Mouse (Mus musculus) embryonic facial prominence, embryonic 14.5 days (tissue): ENCODE measurements at regions not wholly inside any gene's neighbourhood (a gene's known extent, or its start where the extent isn't known, plus 50 kb on each side); places are given as distances from the start of the nearest gene placed in this dataset.

Experiments
- ATAC-seq: fragments of 200-750 bp; cut with Nextera tagmentation; 2 replicates; pipeline ENCODE4 v1.8.0; 2017; ENCODE audit warnings: low read depth, moderate number of reproducible peaks, moderate TSS enrichment
- DNase-seq: peaks from one replicate; pipeline ENCODE4 v3.0.0-alpha.2; 2015; ENCODE audit warnings: low spot score
- H3K27ac ChIP-seq: fragments of 300-500 bp; sonication (generic); replicated peaks from 2 replicates; pipeline ENCODE4 v1.5.1; 2014; ENCODE audit warnings: low read depth, mild to moderate bottlenecking, low read length, moderate library complexity
- H3K27me3 ChIP-seq: fragments of 300-500 bp; sonication (generic); replicated peaks from 2 replicates; pipeline ENCODE4 v1.6.1; 2014; ENCODE audit warnings: low read length; ENCODE audit not compliant: control insufficient read depth, insufficient read depth
- H3K36me3 ChIP-seq: fragments of 300-500 bp; sonication (generic); 2 replicates; pipeline ENCODE4 v1.6.1; 2014; ENCODE audit warnings: low read length, mixed read lengths; ENCODE audit not compliant: control insufficient read depth, insufficient read depth
- H3K4me1 ChIP-seq: fragments of 300-500 bp; sonication (generic); 2 replicates; pipeline ENCODE4 v1.6.1; 2014; ENCODE audit warnings: antibody characterized with exemption, low read length; ENCODE audit not compliant: control insufficient read depth, insufficient read depth
- H3K4me2 ChIP-seq: fragments of 300-500 bp; sonication (generic); 2 replicates; pipeline ENCODE4 v1.6.1; 2014; ENCODE audit warnings: low read depth, mild to moderate bottlenecking, low read length, moderate library complexity, mixed read lengths
- H3K4me3 ChIP-seq: fragments of 300-500 bp; sonication (generic); 2 replicates; pipeline ENCODE4 v1.5.1; 2014; ENCODE audit warnings: low read depth, mild to moderate bottlenecking, low read length
- H3K9ac ChIP-seq: fragments of 300-500 bp; sonication (generic); 2 replicates; pipeline ENCODE4 v1.6.1; 2014; ENCODE audit warnings: low read depth, mild to moderate bottlenecking, low read length, moderate library complexity, mixed read lengths
- H3K9me3 ChIP-seq: fragments of 300-500 bp; sonication (generic); 2 replicates; pipeline ENCODE4 v1.6.1; 2016; ENCODE audit warnings: low read length; ENCODE audit not compliant: control insufficient read depth
- WGBS: fragments of 180-500 bp; shearing (Covaris S2); extraction: QIAGEN DNeasy Blood & Tissue Kit; methylation state at CpG from one replicate; pipeline ENCODE4 v1.1.7; 2014; 5-methylcytosine and 5-hydroxymethylcytosine counted together

DNA sequence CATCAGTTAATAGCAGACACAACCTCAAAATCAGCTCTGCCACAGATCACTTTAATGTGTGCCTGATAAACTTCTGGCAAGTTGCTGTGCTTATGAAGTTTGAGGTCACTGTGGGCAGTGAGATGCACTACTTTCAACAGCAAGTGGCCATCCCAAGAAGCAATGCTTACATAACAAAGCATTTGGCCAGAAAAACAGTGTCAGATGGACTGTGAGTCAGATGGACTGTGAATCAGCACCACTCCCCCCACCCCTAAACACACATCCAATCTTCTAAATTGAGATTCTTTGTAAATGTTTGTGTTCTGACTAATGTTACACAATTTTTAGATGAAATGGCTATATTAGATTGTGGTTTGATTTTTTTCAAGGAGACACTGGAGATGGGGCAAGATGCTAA is 550.7 kb downstream of the Nxph1 start:
- Histone ChIP-seq H3K4me1 (no peaks in the 10 kb centered on the region), H3K9ac (no peak overlapping the region), H3K36me3 (no peaks in the 10 kb centered on the region), H3K9me3 (no peaks in the 10 kb centered on the region), H3K27ac (no peak overlapping the region), H3K4me3 (no peak overlapping the region), H3K27me3 (no peaks in the 10 kb centered on the region), H3K4me2 (no peak overlapping the region)
- ATAC-seq (no peak), DNase-seq (peak; percentile 3)

DNA sequence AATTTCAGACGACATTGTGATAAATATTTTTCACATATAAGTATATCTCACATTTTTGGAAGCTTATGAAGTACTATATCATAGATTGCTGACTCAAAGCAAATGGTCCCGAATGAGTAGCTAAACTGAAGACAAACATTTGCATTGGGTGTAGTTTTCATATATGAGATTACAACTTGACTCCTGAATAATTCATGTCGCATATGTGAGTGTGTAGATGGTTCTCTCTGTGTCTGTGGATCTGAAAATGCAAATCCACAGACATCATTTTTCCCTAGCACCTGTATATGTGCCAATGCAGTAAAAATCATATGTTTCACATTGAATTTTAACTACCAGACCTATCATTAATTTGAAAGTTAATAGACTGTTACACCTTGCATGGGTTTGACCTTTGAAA is 586.2 kb downstream of the Nxph1 start:
- ATAC-seq (no peak), DNase-seq (no peak)
- H3K9ac ChIP-seq, result no peak overlapping the region
- H3K4me3 ChIP-seq, result no peak overlapping the region
- H3K27ac ChIP-seq, result no peak overlapping the region
- no peaks in the 10 kb centered on the region for H3K9me3 ChIP-seq
- no peaks in the 10 kb centered on the region for H3K4me1 ChIP-seq
- H3K27me3 ChIP-seq, result no peaks in the 10 kb centered on the region
- H3K4me2 ChIP-seq, result no peak overlapping the region
- 69% methylated on average over 3 of the region's 3 CpGs for WGBS
- H3K36me3 ChIP-seq, result no peaks in the 10 kb centered on the region

DNA sequence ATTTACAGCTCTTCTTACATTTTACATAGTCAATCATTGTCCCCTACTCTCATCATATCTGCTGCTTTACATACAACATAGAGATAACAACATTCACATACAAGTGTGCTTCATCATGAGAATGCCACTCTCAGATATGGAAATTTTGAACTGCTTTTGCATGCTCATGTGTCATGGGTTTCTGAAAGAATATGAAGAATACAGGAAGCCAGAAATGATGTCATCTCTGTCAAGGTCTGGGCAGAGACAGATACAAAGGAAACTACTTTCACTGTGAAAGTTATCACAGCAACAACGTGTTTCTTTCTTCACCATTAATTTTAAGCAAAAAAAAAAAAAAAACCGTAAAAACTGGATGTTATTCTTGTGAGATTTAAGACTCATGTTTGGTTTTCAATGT is 590.5 kb downstream of the Nxph1 start:
- H3K27me3 ChIP-seq, result no peaks in the 10 kb centered on the region
- H3K9me3 ChIP-seq, result no peaks in the 10 kb centered on the region

DNA sequence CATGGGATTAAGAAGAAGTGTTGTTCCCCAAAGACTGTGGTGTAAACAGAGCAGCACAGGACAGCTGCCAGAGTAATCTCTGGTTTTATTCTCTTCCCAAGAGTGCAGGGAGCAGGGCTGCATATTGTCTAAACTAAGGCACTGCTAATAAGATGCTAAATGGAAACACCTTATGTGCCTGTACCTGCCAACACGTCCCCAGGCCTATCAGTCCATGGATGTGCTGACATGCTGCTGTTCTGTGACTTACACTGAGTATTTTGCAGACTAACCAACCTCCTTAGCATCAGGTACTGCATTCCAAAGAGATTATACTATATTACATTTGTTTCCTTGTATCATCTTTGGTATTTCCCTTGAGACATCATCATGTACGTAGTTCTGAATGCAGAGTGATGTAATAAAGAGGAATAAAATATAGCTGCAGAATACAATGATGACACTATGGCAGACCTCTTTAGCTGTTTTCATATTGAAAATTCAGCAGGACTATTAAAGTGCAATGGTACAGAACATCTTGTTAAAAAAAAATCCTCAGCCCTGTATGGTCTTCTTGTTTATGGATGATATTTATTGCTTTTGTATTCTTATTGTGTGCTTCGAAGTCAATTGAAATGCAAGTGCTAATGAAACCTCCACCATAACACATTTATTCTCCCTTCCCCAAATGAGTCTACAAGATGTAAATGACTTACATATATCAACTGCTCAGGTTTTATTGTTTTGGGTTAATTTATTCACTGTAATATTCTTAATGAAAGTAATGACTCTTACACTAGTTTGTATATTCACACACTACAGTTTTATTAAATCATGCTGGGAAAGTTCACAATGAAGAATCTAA is 602.1 kb downstream of the Nxph1 start:
- WGBS, result 60% methylated on average over 3 of the region's 3 CpGs
- no peak for ATAC-seq
- DNase-seq, result no peak
- no peaks in the 10 kb centered on the region for H3K27me3 ChIP-seq
- no peak overlapping the region for H3K4me3 ChIP-seq
- no peak overlapping the region for H3K27ac ChIP-seq
- no peak overlapping the region for H3K4me2 ChIP-seq
- no peaks in the 10 kb centered on the region for H3K36me3 ChIP-seq
- H3K9me3 ChIP-seq, result no peaks in the 10 kb centered on the region
- no peaks in the 10 kb centered on the region for H3K4me1 ChIP-seq
- no peak overlapping the region for H3K9ac ChIP-seq

More for the DNA sequence above, 590.5 kb downstream of the Nxph1 start:
- no peak overlapping the region for H3K27ac ChIP-seq
- H3K4me3 ChIP-seq, result no peak overlapping the region
- DNase-seq, result no peak
- H3K4me1 ChIP-seq, result no peaks in the 10 kb centered on the region
- WGBS, result 67% methylated on average over 2 of the region's 2 CpGs
- no peak for ATAC-seq
- no peaks in the 10 kb centered on the region for H3K36me3 ChIP-seq
- H3K9ac ChIP-seq, result no peak overlapping the region
- no peak overlapping the region for H3K4me2 ChIP-seq

DNA sequence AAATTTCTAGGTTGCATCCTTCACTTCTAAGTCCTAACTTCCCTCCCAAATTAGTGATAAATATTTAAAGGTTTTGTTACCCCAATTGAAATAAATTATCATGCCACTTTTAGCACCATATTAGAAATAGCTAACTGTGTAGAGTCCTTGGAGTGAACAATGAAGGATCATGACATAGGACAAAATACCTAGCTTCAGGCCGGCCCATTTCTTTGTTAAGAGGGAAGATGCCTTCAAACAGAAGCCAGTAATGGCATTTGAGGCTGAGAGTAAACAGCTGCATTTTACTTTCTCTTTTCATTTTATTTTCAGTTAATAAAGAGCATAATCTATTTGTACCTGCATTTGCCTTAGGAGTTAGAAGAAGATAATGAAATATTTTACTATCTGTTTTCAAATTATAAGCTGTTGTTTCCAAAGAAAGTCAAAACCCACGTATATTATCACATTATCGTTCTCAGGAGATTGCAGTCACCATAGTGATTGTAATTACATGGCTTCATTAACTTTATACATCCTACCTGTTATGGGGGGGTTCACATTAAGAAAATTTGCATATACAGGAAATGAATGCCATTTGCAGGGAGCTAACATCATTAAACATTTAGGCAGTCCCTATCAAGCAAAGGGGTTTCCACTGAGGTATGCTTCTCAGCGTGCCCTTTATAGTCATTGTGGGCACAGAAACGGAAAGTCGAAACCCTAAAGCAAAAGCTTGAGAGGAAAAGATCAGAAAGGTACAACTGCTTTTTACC is 615.2 kb downstream of the Nxph1 start:
- ATAC-seq (no peak), DNase-seq (no peak)
- Histone ChIP-seq H3K4me3 (no peak overlapping the region), H3K9ac (no peak overlapping the region), H3K4me1 (no peaks in the 10 kb centered on the region), H3K36me3 (no peaks in the 10 kb centered on the region), H3K27me3 (no peaks in the 10 kb centered on the region), H3K9me3 (no peaks in the 10 kb centered on the region), H3K4me2 (no peak overlapping the region), H3K27ac (no peak overlapping the region)
- WGBS, result 82% methylated on average over 6 of the region's 6 CpGs

DNA sequence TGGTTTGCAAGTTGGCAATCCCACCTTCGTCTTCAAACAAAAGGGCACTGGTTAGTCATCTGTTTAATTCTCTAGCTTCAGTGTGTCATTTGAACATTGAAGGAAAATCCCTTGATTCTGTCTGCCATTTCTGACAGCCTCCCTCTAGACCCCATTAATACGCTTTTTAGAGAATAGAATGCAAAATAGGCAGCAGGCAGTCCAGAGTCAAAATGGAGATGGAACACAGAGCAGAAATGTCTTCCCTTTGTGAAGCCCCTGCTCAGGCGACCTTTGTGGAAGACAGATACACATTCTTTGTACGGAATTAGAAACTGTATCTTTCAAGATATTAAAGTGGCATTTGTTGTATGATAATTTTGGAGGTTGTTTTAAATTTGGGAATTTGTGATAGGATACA is 623.6 kb downstream of the Nxph1 start:
- WGBS, result 73% methylated on average over 4 of the region's 4 CpGs
- DNase-seq (no peak), ATAC-seq (no peak)
- Histone ChIP-seq H3K27ac (no peak overlapping the region), H3K4me2 (no peak overlapping the region), H3K4me3 (no peak overlapping the region), H3K4me1 (no peaks in the 10 kb centered on the region), H3K36me3 (no peaks in the 10 kb centered on the region), H3K9me3 (no peaks in the 10 kb centered on the region), H3K27me3 (no peaks in the 10 kb centered on the region), H3K9ac (no peak overlapping the region)

DNA sequence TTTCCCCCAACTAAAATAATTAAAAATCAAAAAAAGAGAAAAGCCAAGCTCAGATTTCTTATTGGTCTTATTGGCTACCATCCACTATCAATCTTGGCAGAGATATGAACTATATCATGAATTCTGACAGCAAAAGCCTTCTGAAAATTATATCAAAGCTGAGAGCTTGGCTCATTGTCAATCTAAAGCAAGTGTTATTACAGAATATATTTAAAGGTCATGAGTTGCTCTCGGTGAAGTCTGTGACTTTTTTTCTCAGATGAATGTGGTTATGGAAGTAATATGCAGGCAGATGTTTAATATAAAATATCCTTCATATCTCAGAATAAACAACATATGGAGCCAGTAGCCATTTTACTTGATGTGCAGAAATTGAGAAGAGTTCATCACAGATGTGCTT is 645.2 kb downstream of the Nxph1 start:
- H3K9ac ChIP-seq, result no peak overlapping the region
- H3K27me3 ChIP-seq, result no peaks in the 10 kb centered on the region
- no peaks in the 10 kb centered on the region for H3K36me3 ChIP-seq
- H3K9me3 ChIP-seq, result no peaks in the 10 kb centered on the region
- no peak overlapping the region for H3K4me3 ChIP-seq
- ATAC-seq, result no peak
- H3K27ac ChIP-seq, result no peak overlapping the region
- H3K4me2 ChIP-seq, result no peak overlapping the region
- no peaks in the 10 kb centered on the region for H3K4me1 ChIP-seq
- 48% methylated on average over 1 of the region's 1 CpGs for WGBS
- peak; percentile 71 for DNase-seq

DNA sequence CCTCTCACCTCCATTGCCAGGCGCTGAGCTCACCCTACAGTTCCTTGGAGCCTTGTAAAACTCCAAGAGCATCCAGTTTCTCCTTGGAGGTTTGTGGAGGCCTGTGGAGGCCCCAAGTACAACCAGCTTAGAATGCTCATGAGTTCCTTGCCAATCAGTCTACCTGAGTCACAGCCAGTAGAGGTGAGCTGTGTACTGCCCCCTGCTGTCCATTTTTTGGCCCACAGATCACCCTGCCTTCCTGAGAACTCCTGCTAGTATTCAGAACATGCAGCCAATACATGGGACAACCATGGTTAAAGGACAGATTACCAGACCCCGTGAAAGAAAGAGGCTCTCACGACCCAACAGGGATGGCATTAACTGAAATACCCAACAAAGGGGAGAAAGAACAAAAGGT is 651.2 kb downstream of the Nxph1 start:
- H3K9me3 ChIP-seq, result no peaks in the 10 kb centered on the region
- DNase-seq (no peak), ATAC-seq (no peak)
- no peaks in the 10 kb centered on the region for H3K27me3 ChIP-seq
- H3K27ac ChIP-seq, result no peak overlapping the region
- no peak overlapping the region for H3K9ac ChIP-seq
- H3K4me3 ChIP-seq, result no peak overlapping the region
- no peaks in the 10 kb centered on the region for H3K4me1 ChIP-seq
- WGBS, result 74% methylated on average over 3 of the region's 3 CpGs
- no peaks in the 10 kb centered on the region for H3K36me3 ChIP-seq
- no peak overlapping the region for H3K4me2 ChIP-seq

DNA sequence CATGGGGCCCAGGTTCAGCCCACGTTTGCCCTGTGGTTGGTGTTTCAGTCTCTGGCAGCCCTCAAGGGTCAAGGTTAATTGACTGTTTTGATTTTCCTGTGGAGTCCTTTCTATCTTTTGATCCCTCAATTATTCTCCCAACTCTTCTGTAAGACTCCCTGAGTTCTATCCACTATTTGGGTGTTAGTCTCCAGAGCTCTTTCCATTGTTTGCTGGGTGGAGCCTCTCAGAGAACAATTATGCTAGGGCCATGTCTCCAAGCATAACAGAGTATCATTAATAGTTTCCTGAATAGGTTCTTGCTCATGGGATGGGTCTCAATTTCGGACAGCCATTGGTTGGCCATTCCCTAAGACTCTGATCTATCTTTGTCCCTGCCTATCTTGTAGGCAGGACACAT is 685.7 kb downstream of the Nxph1 start:
- Histone ChIP-seq H3K4me2 (no peak overlapping the region), H3K9ac (no peak overlapping the region), H3K36me3 (no peaks in the 10 kb centered on the region), H3K27ac (no peak overlapping the region), H3K9me3 (no peaks in the 10 kb centered on the region), H3K4me1 (no peaks in the 10 kb centered on the region), H3K27me3 (no peaks in the 10 kb centered on the region), H3K4me3 (no peak overlapping the region)
- ATAC-seq, result no peak
- DNase-seq, result no peak
- 51% methylated on average over 2 of the region's 2 CpGs for WGBS
